Mouse (Mus musculus): ENCODE data around the gene Ugt1a2.
"Not testable (repeated sequence)": the region's sequence is repeated elsewhere in the genome, so short reads cannot be mapped to it uniquely, and the experiment has no call there.

The Ugt1a2 gene

DNA sequence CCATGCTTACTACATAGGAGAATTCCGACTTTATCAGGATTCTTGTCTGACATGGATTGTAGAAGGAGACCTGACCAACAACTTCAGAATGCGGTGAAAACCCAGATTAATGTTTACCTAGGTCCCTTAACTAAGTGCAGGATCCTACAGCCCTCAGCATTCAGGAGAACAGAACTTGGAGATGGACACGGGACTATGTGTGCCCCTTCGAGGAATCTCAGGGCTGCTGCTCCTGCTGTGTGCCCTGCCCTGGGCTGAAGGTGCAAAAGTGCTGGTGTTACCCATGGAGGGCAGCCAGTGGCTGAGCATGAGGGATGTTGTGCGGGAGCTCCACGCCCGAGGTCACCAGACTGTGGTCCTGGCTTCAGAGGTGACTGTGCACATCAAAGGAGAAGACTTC is at the start of gene Ugt1a2:
TSS of gene Ugt1a2 (plus strand) at position 146 of the 400 bp plus-strand sequence.
- DNase-seq (ENCODE audit: low spot score in 2 of 2), result no peak

DNA sequence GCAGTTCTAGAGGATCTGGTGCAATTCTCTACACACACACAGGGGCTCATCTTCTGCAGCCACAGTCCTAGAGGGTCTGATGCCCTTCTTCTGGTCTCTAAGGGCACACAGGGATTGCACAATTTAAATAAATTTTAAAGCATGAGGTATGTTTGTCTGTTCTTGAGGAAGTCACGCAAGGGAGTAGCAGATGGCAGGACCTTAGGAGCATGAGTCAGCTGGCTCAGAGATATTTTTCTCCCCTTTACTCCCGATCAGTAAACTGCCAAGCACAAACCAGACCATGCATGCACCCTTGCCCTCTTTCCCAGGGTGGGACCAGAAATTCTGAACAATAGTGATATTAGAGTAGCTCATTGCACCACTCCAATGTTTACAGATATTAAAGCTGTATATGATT is 42.0 kb upstream of the Ugt1a2 start:
- DNase-seq (ENCODE audit: low spot score in 2 of 2), result no peak

DNA sequence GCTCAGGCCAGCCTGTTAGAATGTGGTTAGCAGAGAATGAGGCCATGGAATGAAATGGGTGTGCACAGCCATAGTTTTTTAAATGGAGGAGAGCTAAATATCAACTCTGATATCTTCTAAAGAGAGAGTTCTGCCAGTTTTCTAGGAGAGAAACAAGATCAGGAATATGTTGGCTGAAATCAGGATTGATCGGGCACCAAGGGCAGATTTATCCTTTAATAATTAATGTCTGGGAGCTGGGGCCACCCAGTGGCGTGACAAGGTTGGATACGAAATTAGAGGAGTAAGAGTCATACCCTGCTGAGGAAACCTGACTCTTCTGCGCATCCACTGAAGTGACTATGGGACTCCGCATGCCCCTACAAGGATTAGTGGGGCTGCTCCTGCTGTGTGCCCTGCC is 34.7 kb upstream of the Ugt1a2 start, which contains the start of gene Ugt1a5:
TSS of gene Ugt1a5 (plus strand) at position 302 of the 400 bp plus-strand sequence.
- no peak for DNase-seq (ENCODE audit: low spot score in 2 of 2)

DNA sequence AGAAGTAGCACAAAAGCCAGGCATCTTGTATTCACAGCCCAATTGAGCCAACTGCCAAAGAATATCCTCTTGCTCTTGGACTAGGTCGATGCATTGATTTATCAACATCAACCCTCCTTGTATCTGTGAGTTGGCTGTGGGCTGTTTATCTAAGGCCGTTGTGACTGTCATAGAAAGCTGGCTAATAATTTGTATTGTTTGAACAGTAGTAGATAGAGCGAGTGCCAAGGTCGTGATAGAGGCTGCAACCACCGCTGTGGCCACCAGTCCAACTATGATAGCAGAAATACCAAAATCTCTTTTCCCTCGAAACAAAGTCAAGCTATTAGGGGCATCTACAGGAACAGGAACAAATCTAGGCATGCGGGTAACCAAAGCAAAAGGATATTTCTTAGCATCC is 28.2 kb upstream of the Ugt1a2 start:
- DNase-seq (ENCODE audit: low spot score in 2 of 2), result not testable (repeated sequence)

DNA sequence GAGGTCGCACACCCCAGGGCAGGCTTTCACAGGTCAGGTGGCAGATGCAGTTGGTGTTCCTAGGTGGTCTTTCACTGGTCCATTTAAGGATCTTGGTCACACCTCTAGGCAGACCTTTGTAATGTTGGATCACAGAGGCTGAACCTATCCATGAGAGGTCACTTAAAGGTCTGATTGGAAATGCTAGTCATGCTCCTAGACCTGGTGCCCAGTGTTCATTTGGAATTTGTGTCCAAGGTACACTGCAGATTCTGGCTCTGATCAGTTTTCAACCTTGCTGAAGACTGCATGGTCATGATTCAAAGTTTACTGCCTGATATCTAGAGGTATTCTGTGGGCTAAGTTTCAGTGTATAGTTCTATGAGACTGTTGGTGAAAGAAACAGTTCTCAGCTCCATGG is 20.7 kb upstream of the Ugt1a2 start:
- DNase-seq (ENCODE audit: low spot score in 2 of 2), result no peak

DNA sequence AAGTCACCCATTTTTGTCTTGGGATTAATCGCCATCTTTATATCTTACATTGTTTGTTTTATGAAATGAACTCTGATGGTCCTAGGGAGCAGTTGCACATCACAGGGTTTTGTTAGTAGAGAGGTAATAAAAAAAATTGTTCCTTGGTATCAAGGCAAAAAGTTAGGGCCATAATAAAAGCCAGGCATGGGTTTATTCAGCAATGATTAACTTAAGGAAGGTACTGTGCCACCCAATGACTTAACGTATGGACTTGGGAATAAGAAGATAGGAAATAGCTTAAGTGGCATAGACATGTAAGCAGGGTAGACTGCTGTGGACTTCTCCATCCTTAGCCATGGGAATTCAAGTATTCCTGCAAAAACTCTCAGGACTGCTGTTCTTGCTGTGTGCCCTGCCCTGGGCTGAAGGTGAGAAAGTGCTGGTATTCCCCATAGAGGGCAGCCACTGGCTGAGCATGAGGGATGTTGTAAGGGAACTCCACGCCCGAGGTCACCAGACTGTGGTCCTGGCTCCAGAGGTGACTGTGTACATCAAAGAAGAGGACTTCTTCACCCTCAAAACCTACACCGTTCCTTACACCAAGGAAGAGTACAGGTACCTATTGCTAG is 14.0 kb upstream of the Ugt1a2 start:
- no peak for DNase-seq (ENCODE audit: low spot score in 2 of 2)

DNA sequence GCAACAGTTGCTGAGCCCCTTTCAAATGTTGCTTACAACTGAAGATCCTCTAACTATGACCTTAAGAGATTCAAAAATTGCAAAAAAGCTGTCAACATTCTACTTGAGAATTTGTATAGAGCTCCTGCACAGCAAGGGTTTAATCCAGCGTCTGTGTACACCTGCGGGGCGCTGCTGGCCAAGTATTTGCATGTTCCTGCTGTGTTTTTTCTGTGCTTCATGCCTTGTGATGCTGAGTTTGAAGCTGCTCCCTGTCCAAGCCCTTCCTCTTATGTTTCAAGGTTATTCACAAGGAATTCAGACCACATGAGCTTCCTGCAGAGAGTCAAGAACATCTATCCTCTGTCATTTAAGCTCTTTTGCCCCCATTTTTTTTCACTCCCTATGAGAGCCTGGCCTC is 8.3 kb upstream of the Ugt1a2 start:
- no peak for DNase-seq (ENCODE audit: low spot score in 2 of 2)

DNA sequence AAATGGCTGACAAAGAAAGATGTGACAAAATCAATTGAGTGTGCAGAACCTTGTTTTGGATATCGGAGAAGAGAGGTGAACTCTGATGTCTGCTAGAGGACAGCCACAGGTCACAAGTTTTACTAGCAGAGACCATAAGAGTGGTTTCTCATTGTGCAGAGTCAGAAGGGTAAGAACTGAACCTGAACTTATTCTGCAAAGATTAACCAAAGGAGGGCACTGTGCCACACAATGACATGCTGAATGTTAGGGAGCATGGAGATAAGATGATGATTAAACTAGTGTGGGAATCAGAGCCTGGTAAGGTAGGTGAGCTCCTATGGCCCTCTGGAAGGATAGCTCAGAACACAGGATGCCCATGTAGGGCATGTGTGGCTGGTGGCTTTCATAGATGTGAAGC is 4.7 kb upstream of the Ugt1a2 start:
- no peak for DNase-seq (ENCODE audit: low spot score in 2 of 2)

DNA sequence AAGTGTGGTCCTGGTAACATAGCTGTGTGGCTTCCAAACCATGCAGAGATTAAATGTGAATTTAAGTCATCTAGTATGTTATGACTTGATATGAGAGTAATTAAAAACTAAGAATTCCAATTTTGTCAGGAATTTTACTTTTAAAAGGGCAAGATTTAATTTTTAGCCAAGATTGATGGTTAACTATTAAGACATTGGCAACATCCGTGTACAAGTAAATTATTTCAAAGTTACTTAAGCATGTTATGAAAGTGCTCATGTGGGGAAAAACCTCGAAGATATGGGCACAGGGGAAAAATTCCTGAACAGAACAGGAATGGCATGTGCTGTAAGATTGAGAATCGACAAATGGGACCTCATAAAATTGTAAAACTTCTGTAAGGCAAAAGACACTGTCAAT is 3.0 kb upstream of the Ugt1a2 start:
- DNase-seq (ENCODE audit: low spot score in 2 of 2), result no peak

DNA sequence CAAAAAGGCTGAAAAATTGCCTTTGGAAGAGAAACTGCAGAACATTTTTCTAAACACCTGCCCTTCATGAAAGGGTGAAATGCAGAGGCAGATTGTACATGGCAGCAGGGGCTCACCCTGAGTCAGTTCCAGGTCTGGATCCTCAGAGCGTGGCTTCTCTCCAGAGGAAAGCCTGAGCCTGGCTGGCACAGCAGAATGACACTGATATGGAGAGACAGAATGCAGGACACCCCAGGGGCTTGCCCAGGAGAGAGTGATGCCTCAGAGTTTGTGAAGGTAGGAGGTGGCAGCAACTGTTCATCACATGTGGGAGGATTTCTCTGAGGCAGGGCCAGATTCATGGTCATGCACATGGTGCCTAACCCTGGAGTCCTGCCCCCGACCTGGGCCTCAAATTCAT is 405 bp upstream of the Ugt1a2 start:
- no peak for DNase-seq (ENCODE audit: low spot score in 2 of 2)

DNA sequence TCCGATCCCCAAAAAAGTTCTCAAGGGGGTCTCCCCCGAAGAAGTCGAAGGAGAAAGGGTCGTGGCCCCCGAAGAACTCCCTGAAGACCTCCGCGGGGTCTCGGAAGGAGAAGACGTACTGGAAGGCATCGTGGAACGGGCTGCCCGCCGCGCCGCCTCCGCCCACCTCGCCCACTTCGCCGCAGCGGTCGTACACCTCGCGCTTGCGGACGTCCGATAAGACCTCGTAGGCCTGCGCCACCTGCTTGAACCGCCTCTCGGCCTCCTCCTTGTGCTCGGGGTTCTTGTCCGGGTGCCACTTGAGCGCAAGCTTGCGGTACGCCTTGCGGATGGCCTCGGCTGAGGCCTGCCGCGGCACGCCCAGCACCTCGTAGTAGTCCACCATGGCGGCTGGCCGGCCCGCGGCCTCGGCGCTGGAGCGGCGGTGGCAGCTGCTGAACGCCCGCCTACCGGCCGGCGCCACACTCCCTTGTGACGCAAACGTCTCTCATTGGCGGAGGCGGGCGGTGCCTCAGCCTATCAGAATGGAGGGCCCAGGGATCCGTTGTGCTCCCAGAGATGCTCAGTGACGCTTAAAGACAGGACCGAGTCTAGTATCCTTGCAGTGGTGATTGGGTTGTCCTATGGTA is 5.0 kb downstream of the Ugt1a2 start, which contains the start of gene Dnajb3:
TSS of gene Dnajb3 (minus strand) at position 489 of the 629 bp plus-strand sequence.
- DNase-seq (ENCODE audit: low spot score in 2 of 2), result peak; percentile 72 to 76

DNA sequence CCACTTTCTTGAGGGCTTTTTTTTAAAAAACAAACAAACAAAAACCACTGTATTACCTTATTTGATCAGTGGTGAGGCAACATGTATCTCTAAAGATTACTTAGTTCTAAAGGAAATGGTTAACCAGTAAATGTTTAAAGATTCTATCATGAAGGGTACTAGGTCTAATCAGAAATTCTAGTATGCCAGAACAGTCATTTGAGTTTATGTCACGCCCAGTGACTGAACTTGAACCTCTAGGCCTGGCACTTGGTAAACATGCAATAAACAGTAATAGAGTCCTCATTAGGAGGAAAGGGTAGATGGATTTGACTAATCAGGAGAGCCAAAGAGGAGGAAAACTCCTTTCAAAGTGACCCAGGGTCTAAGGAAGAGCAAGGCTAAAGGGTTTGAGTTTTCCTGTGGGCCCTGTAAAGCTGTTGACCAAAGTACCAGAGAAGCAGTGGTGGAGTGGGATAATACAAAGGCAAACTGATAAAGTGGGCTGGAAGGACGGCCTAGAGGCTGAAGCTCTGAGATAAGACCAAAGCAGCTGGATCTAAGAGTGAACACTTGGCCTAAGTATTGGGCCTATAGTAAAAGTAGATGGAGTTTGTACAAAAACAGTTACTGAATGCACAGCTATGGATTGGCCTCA is 6.6 kb downstream of the Ugt1a2 start:
- peak; percentile 9 to 53 for DNase-seq (ENCODE audit: low spot score in 2 of 2)

DNA sequence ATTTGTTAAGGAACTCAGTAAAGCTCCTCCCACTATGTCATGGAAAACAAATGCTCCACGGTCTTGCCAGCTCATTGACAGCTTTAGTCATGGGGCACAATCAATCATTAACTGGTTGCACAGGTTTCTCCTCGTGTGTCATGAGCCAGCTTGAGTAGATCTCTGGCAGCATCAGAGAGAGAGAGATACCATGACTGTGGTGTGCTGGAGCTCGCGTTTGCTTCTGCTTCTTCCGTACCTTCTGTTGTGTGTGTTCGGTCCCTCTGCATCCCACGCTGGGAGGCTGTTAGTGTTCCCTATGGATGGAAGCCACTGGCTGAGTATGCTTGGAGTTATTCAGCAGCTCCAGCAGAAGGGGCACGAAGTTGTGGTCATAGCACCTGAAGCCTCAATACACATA is 11.4 kb downstream of the Ugt1a2 start, which contains the start of gene Ugt1a1:
TSS of gene Ugt1a1 (plus strand) at position 148 of the 400 bp plus-strand sequence.
- peak; percentile 4 to 12 for DNase-seq (ENCODE audit: low spot score in 2 of 2)

DNA sequence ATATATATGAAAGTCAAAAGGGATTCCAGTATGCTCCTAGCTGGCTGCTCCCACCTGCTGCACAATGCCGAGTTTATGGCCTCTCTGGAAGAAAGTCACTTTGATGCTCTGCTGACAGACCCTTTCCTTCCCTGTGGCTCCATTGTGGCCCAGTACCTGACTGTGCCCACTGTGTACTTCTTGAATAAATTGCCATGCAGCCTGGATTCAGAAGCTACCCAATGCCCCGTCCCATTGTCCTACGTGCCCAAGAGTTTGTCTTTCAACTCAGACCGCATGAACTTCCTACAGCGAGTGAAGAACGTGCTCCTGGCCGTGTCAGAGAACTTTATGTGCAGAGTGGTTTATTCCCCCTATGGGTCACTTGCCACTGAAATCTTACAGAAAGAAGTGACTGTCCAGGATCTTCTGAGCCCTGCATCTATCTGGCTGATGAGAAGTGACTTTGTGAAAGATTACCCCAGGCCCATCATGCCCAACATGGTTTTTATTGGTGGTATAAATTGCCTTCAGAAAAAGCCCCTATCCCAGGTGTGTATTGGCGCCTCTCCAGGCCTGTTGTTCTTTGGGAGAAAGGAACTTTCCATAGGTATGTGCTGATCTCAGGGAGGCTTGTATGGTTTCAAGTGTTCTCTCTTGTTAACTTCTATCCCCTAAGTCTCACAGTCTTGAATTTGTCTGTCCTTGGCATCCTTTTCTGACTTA is 12.1 kb downstream of the Ugt1a2 start:
- peak in 1 of 2 experiments; percentile 2 for DNase-seq (ENCODE audit: low spot score in 2 of 2)

DNA sequence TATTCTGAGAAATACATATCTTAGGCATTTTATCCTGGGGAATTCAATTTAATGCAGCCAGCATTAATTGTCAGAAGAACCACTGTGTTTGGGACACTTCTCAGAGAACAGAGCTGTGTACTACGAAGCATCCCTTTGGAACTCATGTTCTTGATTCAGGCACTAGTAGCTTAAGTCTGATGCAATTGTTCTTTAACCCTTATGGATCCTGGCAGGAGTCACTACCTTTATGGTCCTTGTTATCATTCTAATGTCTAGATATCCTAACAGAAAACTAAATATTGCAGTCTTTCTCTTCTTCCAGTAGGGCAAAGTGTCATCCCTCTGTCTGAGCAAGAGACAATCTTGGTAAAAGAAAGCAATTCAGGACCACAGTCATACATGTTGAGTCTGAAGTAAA is 12.7 kb downstream of the Ugt1a2 start:
- DNase-seq (ENCODE audit: low spot score in 2 of 2), result no peak

DNA sequence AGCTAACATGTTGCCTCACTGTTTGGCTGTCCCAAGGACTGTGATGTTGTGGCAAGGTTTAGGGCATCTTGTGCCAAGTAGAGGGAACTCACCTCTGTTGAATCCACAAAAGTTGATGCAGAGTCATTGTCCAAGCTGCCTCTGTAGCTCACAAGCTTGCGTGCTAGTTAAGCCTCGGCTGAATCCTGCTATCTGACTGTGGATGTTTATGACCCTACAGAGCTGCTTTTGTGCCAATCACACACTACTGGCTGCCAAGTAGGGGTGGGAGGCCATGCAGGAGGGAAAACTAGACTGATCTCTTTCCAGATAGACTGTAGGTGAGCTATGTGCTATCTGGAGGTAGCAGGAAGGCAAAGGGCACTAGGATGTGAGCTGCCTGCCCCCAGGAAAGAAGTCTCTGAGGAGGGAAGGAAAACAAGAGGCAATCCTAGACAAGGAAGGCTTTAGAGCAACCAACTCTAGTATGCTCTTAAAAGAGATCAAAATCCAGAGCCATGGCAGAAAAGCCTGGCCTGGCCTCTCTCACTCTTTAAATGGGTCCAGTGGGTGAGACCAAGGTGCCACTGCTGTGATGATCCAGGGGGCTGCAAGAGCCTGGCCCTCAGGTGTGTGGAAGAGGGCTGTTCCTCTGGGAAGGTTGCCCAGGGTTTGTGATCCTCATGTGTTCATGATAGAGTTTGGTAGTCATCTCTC is 13.5 kb downstream of the Ugt1a2 start:
- DNase-seq (ENCODE audit: low spot score in 2 of 2), result peak; percentile 10 to 11

DNA sequence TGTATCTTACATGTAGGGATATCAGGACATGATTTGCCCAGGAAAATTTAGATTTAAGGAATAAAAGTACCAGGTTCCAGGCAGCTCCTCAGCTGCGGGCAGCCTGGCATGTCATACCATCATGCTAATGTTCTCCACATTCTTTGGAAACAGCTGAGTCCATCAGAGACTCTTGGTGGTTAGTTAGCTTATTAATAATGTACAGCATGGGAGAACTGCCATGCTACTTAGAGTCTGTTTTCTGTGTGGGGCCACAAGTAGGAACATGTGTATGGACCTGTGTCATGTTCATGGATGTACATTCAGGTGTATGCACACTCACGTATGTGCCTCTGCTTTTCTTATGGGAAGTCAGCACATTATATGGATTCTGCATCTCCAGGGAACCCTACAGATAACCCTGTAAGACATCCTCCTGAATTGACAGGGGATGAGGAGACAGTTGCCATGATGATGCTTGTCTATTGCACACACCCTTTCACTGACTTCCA is 14.1 kb downstream of the Ugt1a2 start:
- DNase-seq (ENCODE audit: low spot score in 2 of 2), result no peak

DNA sequence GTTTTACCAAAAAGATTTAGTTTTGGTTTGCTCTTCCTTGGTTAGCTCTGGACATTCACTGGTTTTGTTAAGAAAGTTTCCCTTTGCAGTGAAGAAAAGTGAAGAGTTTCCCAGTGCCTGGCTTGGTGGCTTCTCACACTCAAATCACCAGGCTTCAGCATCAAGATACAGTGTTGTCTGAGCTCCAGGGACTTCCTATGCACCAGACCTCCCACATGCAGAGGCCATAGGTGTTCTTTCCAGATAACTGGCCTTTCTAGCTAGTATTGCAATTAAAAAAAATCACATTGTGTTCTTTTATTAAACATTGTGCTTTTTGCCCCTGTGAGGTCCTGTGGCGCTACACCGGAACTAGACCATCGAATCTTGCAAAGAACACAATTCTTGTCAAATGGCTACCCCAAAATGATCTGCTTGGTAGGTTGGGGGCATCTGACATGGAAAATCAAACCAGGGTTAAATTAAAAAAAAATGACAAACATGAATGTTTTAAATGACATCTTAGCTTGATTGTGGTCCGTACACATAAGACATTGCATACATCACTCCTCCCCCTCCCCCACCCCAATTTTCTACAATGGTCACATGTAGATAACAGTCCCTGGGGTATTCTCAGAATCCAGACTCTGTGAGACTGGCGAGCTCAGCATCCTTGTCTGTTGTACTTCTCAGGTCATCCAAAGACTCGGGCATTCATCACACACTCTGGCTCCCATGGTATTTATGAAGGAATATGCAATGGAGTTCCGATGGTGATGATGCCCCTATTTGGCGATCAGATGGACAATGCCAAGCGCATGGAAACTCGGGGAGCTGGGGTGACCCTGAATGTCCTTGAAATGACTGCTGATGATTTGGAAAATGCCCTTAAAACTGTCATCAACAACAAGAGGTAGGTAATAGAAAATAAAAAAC is 15.3 kb downstream of the Ugt1a2 start:
- peak in 1 of 2 experiments; percentile 8 for DNase-seq (ENCODE audit: low spot score in 2 of 2)

DNA sequence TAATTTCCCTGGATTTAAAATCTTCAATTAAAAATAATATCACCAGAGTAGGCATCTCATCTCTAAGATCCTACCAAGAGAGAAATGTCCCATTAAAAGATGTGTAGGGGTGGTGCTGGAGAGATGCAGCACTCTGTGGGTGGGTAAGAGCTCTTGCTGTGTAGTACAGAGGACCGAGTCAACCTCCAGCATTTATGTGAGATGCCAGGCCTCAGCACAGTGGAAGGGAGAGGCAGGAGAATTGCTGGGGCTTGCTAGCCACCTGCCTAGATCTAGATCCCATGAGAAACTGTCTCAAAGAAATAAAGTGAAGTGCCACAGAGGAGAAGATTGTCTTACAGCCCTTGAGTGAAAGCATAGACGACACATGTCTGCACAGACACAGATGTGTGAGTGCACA is 16.1 kb downstream of the Ugt1a2 start:
- DNase-seq (ENCODE audit: low spot score in 2 of 2), result no peak

DNA sequence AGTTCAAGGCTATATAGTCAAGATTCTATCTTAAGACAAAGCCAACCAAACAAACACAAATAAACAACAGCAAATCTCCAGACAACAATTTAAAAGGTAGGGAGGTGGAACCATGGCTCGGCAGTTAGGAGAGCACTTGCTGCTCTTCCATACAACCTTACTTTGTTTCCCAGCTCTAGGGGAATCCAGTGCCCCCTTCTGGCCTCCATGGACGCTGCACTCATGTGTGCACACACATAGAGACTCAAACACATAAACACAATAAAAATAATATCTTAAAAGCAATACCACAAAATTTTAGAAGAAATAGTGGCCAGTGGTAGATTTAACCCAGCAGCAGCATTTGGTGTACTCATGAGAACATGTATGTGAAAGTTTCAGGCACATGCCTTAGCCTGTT is 16.7 kb downstream of the Ugt1a2 start:
- peak in 1 of 2 experiments; percentile 5 for DNase-seq (ENCODE audit: low spot score in 2 of 2)

All from spleen, postnatal 36 days (tissue).